Mouse (Mus musculus) heart, embryonic 16.5 days (tissue): Measurements from ENCODE around the gene Tmeff2. TPM values are rescaled to one million over a fixed set of nuclear protein-coding genes. Genes with fewer than 3 reads are reported as not detected.
A peak's percentile ranks its signal among the peaks of the same experiment; 100 is the strongest.

Source experiments
- ATAC-seq: fragments of 200-750 bp; cut with Nextera tagmentation; replicated peaks from 2 replicates; pipeline ENCODE4 v1.8.0; 2017; ENCODE audit warnings: moderate number of reproducible peaks; ENCODE audit not compliant: insufficient read depth, low FRiP score; ENCODE audit errors: extremely low read depth
- H3K27ac ChIP-seq: fragments of 300-500 bp; sonication (generic); 2 replicates; pipeline ENCODE4 v1.5.1; 2014; ENCODE audit warnings: mild to moderate bottlenecking, low read length, control low read depth, moderate library complexity
- H3K27me3 ChIP-seq: fragments of 300-500 bp; sonication (generic); 2 replicates; pipeline ENCODE4 v1.6.1; 2014; ENCODE audit warnings: low read length, mixed read lengths; ENCODE audit not compliant: control insufficient read depth, insufficient read depth
- H3K36me3 ChIP-seq: fragments of 300-500 bp; sonication (generic); 2 replicates; pipeline ENCODE4 v1.6.1; 2014; ENCODE audit not compliant: control insufficient read depth, insufficient read depth
- H3K4me1 ChIP-seq: fragments of 300-500 bp; sonication (generic); 2 replicates; pipeline ENCODE4 v1.6.1; 2014; ENCODE audit warnings: low read length, mixed read lengths; ENCODE audit not compliant: control insufficient read depth, insufficient read depth
- H3K4me2 ChIP-seq: fragments of 300-500 bp; sonication (generic); 2 replicates; pipeline ENCODE4 v1.6.1; 2014; ENCODE audit warnings: low read depth, mild to moderate bottlenecking, control low read depth, low read length
- H3K4me3 ChIP-seq: fragments of 300-500 bp; sonication (generic); 2 replicates; pipeline ENCODE4 v1.5.1; 2014; ENCODE audit warnings: mild to moderate bottlenecking, control low read depth, low read length
- H3K9ac ChIP-seq: fragments of 300-500 bp; sonication (generic); 2 replicates; pipeline ENCODE4 v1.6.1; 2014; ENCODE audit warnings: low read length, control low read depth
- H3K9me3 ChIP-seq: fragments of 300-500 bp; sonication (generic); replicated peaks from 2 replicates; pipeline ENCODE4 v1.6.1; 2016; ENCODE audit warnings: low read length; ENCODE audit not compliant: control insufficient read depth
- WGBS: fragments of 180-500 bp; shearing (Covaris S2); extraction: QIAGEN DNeasy Blood & Tissue Kit; methylation state at CpG from one replicate; pipeline ENCODE4 v1.1.7; 2014; 5-methylcytosine and 5-hydroxymethylcytosine counted together
- polyA plus RNA-seq: library from polyadenylated mRNA; unstranded; fragments of >200 nt; fragmentation: Nextera tagmentation; extraction: Ambion mirVana; gene quantifications from 2 replicates; pipeline ENCODE4 v1.2.1, GENCODE M21; 2015

The Tmeff2 gene
- polyA plus RNA-seq, 1 experiment from 2014 or later: 2.4 TPM

DNA sequence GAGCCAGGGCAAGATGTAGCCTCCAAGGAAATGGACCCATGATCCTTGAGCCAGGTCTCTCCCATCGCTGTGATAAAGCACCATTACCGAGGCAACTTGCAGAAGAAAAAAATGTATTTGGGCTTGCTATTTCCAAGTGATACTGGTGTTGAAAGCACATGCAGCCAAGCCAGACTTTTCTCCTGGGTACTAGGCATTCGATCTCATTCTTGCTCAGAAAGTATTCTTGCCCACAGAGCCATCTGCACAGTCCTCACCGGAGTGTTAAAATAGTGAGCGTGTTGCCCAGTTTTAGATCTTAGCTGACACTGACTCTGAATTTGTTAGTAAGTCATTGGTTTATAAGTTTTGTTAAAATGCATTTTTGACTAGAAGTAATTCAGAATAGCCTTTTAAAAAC lies 215.3 kb downstream of the Tmeff2 start:
- WGBS: 76% methylated on average over 5 of the region's 5 CpGs
- no peak overlapping the region for H3K9ac ChIP-seq
- no peak overlapping the region for H3K4me3 ChIP-seq
- no peaks in the 10 kb centered on the region for H3K4me1 ChIP-seq
- ATAC-seq: no peak
- H3K27me3 ChIP-seq: no peaks in the 10 kb centered on the region
- H3K9me3 ChIP-seq: no peaks in the 10 kb centered on the region
- no peak overlapping the region for H3K4me2 ChIP-seq
- H3K36me3 ChIP-seq: no peaks in the 10 kb centered on the region
- no peak overlapping the region for H3K27ac ChIP-seq

DNA sequence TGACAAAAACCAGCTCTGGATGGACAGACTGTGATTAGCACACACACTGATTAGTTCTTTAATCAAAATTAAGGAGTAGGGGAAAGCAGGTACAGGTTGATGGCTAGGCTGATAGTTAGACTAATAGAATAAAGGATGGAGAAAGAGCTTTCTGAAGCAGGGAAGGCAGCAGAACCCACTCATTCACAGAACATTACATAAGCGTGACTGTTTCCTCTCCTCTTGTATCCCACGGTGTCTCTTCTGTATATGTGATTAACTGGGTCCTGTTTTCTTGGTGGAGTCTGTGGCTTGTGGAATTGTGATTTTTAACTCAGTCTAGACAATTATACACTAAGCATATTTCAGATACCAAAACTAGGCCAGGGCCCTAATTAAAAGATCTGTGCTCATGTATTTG lies 217.4 kb downstream of the Tmeff2 start:
- Histone ChIP-seq H3K9ac (no peak overlapping the region), H3K36me3 (no peaks in the 10 kb centered on the region), H3K27me3 (no peaks in the 10 kb centered on the region), H3K9me3 (no peaks in the 10 kb centered on the region), H3K4me3 (no peak overlapping the region), H3K27ac (no peak overlapping the region), H3K4me2 (no peak overlapping the region), H3K4me1 (no peaks in the 10 kb centered on the region)
- WGBS: 70% methylated on average over 2 of the region's 2 CpGs
- no peak for ATAC-seq

DNA sequence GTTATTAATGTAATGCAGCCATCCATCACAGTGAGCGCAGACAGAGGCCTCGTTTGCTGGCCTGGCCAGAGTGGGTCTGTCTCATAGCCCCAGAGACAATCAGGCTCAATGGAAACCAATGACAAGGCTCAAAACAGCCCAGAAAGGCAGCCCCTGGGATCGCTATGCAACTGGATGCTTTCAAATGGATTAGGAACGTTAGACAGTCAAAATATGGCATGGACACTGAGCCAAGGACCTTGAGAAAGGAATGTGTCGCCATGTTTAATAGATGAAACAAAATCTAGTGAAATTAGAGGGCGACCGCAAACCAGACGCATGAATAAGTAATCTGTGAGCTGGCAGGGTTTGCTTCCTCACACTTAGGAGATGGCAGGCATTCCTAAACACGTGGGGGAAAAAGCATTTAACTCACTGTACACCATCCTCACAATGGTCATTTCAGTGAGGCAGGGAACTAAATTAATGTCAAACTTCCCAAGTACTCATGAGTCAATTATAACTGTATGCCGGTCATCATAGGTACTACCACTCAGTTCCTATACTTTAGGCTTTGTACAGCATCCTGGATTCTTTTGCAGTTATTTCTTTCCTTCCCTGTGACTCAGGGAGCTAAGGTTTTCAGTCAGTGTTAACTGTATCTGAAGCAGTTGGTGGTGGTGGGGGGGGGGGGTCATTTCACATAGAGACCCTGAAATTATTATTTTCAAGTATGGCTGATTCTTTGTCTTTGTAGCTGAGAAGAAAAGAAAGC lies 225.4 kb downstream of the Tmeff2 start:
- Histone ChIP-seq H3K27ac (no peak overlapping the region), H3K27me3 (no peaks in the 10 kb centered on the region), H3K9me3 (no peaks in the 10 kb centered on the region), H3K36me3 (no peaks in the 10 kb centered on the region), H3K9ac (no peak overlapping the region), H3K4me2 (no peak overlapping the region), H3K4me1 (no peaks in the 10 kb centered on the region), H3K4me3 (no peak overlapping the region)
- ATAC-seq: no peak
- 67% methylated on average over 10 of the region's 10 CpGs for WGBS

DNA sequence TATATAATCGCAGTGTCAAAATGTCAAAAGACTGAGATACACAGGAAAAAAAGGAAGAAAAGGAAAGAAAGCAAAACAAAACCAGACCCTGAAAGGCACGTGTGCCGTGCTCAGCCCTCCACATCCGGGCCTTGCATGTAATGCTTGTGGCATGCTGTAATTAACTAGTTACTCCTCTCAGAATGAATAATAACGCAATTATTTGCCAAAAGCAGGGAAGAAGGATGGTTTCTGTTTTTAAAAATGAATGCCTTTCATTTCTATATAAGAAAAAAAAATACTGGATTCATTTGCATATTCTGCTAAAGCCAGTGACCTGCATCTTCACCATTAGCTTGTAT lies 225.9 kb downstream of the Tmeff2 start:
- Histone ChIP-seq H3K4me3 (no peak overlapping the region), H3K27ac (no peak overlapping the region), H3K4me1 (no peaks in the 10 kb centered on the region), H3K9me3 (no peaks in the 10 kb centered on the region), H3K27me3 (no peaks in the 10 kb centered on the region), H3K9ac (no peak overlapping the region), H3K36me3 (no peaks in the 10 kb centered on the region), H3K4me2 (no peak overlapping the region)
- WGBS: 58% methylated on average over 5 of the region's 5 CpGs
- ATAC-seq: no peak

DNA sequence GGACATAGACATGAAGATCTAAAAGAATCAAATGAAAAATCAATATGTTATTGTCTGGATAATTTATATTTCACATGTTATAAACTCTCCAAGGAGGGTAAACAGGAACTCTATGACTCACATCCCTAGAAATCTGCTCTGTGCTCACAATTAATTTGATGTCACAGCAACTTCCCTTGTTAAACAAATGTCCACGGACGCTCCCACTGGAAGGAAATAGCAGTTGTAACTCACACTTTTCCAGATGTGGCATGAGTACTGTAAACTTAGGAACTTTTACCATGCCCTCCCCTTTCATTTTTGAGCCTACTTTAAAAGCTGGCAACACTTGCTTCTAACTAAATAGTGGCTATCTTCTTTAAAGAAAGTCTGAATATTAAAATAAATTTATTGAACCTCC lies 236.3 kb downstream of the Tmeff2 start:
- no peaks in the 10 kb centered on the region for H3K27me3 ChIP-seq
- peaks cover 3% of the 10 kb centered on the region; the same call in 1 of the 2 replicates for H3K4me1 ChIP-seq
- no peak overlapping the region for H3K4me2 ChIP-seq
- no peak overlapping the region for H3K4me3 ChIP-seq
- ATAC-seq: peak; percentile 23; the same call in 1 of the 2 replicates
- H3K9me3 ChIP-seq: no peaks in the 10 kb centered on the region
- H3K9ac ChIP-seq: no peak overlapping the region
- no peak overlapping the region for H3K27ac ChIP-seq
- 52% methylated on average over 2 of the region's 2 CpGs for WGBS
- no peaks in the 10 kb centered on the region for H3K36me3 ChIP-seq

DNA sequence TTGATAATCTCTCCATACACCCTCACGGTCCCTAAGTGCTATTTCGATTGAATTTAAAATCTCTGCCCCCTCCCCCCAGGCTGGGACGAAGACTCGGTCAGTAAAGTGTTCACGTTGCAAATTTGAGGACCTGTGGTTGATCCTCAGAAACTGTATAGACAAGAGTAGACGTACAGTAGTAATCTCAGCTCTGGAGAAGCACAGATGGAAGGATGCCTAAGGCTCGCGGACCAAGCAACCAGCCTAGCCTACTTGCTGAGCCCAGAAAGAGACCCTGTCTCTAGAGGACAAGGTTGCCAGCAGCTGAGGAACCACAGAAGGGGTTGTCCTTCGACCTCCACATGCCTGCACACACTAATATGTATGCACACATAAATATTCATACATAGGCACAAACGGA lies 239.2 kb downstream of the Tmeff2 start:
- no peak overlapping the region for H3K4me2 ChIP-seq
- peaks cover 3% of the 10 kb centered on the region; the same call in 1 of the 2 replicates for H3K4me1 ChIP-seq
- no peak overlapping the region for H3K9ac ChIP-seq
- H3K4me3 ChIP-seq: no peak overlapping the region
- no peaks in the 10 kb centered on the region for H3K27me3 ChIP-seq
- 72% methylated on average over 10 of the region's 10 CpGs for WGBS
- no peak overlapping the region for H3K27ac ChIP-seq
- no peaks in the 10 kb centered on the region for H3K36me3 ChIP-seq
- H3K9me3 ChIP-seq: no peaks in the 10 kb centered on the region
- ATAC-seq: no peak

DNA sequence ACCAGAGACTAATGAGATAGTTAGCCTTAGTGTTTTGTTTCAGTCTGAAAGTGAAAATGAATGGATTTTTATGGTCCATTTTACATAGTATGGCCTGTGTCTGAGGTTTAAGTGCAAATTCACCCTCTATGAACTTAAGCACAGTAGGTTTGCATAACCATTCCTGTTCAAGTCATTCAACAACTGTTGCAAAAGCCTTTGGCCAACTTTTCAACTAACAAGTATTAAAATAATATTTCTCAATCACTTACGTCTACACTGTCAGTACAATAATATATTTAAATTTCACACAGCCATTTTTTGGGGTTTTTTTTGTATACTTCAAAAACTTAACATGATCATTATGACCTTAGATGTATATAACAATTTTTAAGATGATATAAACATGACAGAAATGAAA lies 240.9 kb downstream of the Tmeff2 start:
- Histone ChIP-seq H3K9me3 (no peaks in the 10 kb centered on the region), H3K27me3 (no peaks in the 10 kb centered on the region), H3K4me2 (no peak overlapping the region), H3K27ac (no peak overlapping the region), H3K36me3 (no peaks in the 10 kb centered on the region), H3K4me1 (peaks cover 3% of the 10 kb centered on the region; the same call in 1 of the 2 replicates), H3K9ac (no peak overlapping the region), H3K4me3 (no peak overlapping the region)
- no peak for ATAC-seq
- WGBS: 88% methylated on average over 1 of the region's 1 CpGs

DNA sequence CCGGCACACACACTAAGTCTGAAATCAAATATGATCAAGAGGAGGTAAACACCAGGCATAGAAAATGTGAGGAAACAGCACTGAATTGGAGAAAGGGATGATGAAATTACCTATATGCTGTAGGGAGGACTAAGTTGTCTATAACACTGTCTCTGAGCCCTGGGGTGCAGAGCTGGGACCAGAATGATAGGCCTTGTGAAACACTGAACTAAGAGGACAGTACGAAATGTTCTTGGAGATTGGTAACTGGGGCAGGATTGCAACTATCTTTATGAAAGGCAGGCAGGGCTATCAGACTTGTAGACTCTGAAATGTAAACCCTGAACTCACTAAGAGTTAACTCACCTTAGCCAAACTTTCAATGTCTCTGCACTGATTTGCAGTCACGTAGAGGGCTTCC lies 242.3 kb downstream of the Tmeff2 start:
- 84% methylated on average over 3 of the region's 3 CpGs for WGBS
- Histone ChIP-seq H3K4me3 (no peak overlapping the region), H3K4me1 (no peaks in the 10 kb centered on the region), H3K36me3 (no peaks in the 10 kb centered on the region), H3K4me2 (no peak overlapping the region), H3K9ac (no peak overlapping the region), H3K9me3 (no peaks in the 10 kb centered on the region), H3K27me3 (no peaks in the 10 kb centered on the region), H3K27ac (no peak overlapping the region)
- no peak for ATAC-seq

DNA sequence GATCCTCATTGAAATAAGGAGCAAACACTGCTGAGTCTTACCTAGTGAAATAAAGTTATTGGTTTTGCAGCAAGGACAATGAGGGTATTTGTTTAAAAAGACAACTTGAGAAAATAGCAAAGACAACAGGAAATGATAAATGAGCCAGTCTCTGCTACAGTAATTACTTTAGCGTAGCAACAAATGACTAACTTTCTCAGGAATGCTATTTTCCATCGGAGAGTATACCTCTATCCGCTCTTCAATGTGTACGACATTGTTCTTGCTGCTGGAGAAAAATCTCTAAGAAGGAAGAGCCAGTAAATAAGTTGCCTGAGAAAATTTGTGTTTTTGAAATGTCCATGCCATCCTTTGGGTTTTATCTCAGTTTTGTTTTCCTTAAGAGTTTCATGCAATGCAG lies 245.2 kb downstream of the Tmeff2 start:
- no peak overlapping the region for H3K4me2 ChIP-seq
- H3K9me3 ChIP-seq: no peaks in the 10 kb centered on the region
- 68% methylated on average over 4 of the region's 4 CpGs for WGBS
- no peaks in the 10 kb centered on the region for H3K27me3 ChIP-seq
- H3K4me1 ChIP-seq: peaks cover 8% of the 10 kb centered on the region
- no peak overlapping the region for H3K9ac ChIP-seq
- no peak overlapping the region for H3K4me3 ChIP-seq
- ATAC-seq: no peak
- no peak overlapping the region for H3K27ac ChIP-seq
- H3K36me3 ChIP-seq: no peaks in the 10 kb centered on the region
